Mouse (Mus musculus) mesoderm, embryonic 11.5 days (tissue): ENCODE measurements around the gene Pisd.
"Not testable (repeated sequence)": the region's sequence is repeated elsewhere in the genome, so short reads cannot be mapped to it uniquely, and the experiment has no call there.

ENCODE experiments used
- DNase-seq: peaks from one replicate; pipeline ENCODE4 v3.0.0-alpha.2; 2012; ENCODE audit warnings: low read depth, low spot score

Pisd gene

DNA sequence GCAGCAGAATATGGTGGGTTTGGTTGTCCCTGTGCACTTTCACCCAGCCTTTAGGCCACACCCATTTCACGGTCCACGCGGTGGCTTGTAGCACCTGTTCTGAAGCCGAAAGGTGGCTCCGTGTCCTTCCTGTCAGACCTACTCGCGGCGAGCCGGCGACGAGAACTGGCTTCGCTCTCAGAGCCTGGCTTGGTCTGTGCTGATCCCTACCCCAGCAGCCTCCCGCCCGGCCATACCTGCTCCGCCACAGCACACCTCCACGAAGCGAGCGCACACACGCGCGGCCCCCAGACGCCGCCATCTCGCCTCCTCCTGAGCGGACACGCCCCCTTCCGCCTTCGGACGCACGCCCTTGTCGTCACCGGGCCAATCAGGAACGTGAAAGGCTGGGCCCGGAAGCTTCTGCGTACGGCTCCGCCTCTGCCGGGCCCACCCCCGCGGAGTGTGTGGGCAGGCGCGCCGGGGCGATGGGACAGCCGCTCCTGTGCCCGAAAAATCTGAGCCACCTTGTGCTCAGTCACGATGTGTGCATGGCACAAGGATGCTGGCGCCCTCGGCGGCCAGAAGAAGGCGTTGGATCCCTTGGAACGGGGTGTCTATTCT, at the start of gene Pisd:
Gene Pisd, minus strand, starts transcription at position 334 of the 603 bp plus-strand sequence.
- peak; percentile 94 for DNase-seq

DNA sequence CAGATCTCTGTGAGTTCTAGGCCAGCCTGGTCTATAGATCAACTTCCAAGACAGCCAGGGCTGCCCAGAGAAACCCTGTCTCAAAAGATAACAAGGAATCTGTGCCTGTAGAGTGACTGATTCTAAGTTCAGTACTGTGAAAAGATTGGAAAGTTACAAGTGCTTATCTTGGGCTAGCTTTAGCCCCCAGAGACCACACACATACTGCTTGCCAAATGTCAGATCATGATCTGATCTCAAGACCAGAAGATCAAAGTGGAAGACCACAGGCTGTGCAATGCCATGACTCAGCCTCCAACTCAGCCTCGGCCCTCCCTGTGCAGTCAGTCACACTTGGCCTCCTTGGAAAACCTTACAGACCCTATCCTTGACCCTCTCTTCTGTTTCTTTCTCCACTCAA, 49.1 kb upstream of the Pisd start:
- DNase-seq: no peak

- no peak for DNase-seq
Measured at GRCm38 (mm10) chr5:32830054-32830453, 44.6 kb upstream of the Pisd start.

- DNase-seq: not testable (repeated sequence)
Measured at GRCm38 (mm10) chr5:32828766-32829165, 43.3 kb upstream of the Pisd start.

DNA sequence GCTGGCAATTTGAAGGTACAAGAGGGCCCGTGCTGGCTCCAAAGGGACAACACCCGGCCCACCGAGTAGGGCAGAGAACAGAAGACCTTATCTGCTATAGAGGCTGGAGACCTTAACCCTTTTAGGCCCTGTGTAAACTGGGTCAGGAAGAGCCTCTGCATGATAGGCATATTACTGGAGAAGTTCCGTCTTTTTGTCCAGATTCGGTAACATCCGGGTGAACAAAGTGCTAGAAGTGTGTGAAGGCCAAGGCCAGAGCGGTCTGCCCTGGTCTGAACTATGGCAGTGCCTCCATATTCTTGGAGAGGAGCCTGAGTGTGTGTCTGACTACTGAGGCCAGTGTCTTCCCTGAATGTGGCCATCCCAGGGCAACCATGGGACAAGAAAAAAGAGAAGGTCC, 41.6 kb upstream of the Pisd start, which contains the start of gene Gm20671:
Gene Gm20671, minus strand, starts transcription at position 101 of the 400 bp plus-strand sequence.
- DNase-seq: no peak

- DNase-seq: no peak
Measured at GRCm38 (mm10) chr5:32820471-32820870, 35.0 kb upstream of the Pisd start.

GRCm38 (mm10) chr5:32815396-32815795, 29.9 kb upstream of the Pisd start:
- no peak for DNase-seq

GRCm38 (mm10) chr5:32786454-32786853, 1.0 kb upstream of the Pisd start:
- not testable (repeated sequence) for DNase-seq

- DNase-seq: no peak
Measured at GRCm38 (mm10) chr5:32784726-32785125, 720 bp downstream of the Pisd start.

DNA sequence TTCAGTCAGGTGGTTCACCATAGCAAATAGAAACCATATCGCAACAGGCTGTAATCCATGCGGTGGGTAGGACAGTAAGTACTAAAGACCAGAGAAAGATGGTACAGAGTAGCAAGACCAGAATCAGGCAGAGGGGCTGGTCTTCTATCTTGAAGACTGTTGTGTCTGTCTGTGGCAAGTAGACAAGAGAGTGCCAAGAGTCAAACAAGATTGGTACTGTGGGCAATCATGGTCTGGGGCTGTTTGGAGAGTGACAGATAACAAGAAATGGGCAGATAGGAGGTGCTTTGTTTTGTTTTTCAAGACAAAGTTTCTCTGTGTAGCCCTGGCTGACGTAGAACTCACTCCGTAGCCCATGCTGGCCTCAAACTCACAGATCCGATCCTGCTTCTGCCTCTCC, 3.9 kb downstream of the Pisd start:
- DNase-seq: no peak

- no peak for DNase-seq
Measured at GRCm38 (mm10) chr5:32778168-32778567, 7.3 kb downstream of the Pisd start.

DNA sequence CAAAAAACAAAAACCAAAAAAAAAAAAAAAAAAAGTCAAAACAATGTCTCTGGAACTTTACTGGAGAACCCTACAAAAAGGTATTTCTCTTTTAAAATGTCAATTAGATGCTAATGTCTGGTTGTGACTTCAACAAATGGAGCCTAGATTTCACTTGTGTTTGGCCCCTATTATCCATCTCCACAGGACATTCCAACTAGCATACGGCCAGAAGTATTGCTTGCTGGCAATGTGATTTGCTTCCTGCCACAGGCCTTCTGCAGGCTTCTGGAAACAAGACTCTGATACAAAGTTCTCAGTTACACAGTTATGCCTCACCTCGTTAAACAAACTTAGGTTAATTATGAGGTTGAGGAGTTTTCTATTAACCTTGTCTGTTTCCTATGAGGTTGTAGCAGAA, 13.1 kb downstream of the Pisd start:
- DNase-seq: no peak

DNA sequence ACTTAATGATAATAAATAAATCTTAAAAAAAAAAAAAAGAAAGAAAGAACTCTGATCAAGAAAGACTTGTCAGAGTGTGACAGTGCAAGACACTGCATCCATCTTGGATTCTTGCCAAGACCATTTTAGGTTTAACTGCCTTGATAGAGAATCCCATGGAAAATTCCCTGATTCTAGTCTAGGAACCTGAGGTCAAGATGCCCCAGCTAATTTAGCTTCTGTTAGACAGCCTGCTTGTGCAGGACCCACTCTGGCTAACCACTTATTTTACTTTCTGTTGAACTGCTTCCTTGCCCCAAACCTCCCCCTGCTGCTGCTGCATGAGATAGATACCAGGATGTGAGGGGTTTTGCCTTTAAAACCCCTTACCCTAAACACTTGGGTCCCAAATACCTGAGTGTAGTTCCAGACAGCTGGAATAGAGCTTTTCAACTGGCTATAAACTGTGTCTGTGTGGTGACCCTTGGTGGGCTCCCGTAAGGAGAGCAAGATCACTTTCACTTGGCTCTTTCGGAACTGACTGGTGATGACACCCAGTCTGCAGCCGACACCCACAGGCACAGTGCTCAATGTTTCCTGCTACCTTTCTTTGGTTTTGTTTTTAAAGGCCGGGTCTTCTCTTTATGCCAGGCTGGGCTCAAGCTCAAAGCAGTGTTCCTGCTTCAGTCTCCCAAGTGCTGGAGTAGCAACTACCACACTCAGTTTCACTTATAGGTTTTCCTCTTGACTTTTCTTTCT, 17.6 kb downstream of the Pisd start:
- DNase-seq: no peak

DNA sequence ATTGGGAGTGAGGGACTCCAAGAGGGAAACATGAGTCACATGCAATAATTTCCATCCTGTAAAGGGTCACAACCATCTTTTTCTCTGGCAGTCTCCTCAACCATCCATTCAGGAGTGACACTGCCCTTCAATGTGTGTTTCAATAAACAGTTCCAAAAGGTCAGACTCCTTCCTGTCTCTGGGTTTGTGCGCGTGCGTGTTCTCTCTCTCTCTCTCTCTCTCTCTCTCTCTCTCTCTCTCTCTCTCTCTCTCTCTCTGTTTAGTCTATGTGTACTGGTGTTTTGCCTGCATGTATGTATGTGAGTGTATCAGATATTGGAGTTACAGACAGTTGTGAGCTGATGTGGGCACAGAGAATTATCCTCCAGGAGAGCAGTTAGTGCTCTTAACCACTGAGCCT, 18.4 kb downstream of the Pisd start:
- DNase-seq: no peak

DNA sequence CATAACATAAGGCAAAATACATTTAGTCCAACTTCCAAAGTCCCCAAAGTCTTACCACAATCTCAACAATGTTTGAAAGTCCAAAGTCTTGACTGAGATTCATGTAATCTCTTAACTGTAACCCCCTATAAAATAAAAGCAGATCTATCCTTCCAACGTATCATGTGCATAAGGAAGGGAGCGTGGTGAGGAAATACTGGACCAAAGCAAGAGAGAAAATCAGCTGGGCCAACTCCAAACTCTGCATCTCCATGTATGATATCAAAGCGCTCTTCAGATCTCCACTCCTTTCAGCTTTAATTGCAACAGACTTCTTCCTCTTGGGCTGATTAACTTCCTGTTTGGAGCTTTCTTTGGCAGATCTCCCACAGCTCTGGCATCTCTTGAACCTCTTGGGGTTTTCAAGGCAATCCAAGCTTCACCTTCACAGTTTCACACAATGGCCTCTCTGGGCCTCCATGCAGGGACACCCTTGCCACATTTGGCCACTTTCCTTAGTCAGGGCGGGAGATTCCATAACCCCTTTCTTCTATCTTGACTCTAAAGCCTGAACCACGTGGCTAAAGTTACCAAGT, 23.8 kb downstream of the Pisd start:
- DNase-seq: no peak

DNA sequence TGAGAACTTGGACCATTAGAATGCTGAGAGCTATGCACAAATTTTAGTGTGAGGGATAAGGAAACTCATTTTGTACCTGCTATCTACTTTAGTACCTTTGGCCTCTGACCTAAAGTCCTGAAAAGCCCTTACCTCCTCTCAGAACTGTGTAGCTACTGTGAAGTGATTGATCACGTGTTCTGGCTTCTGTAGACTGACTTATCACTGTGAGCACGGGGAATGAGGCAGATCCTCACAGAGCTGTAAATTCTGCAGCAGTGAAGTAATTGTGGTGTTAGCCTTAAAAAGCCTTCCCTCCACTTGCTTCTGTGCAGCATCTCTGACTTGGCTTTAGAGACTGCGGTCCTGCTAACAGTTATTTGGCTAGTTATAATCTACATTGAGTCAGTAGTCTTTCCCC, 24.7 kb downstream of the Pisd start:
- DNase-seq: no peak

DNA sequence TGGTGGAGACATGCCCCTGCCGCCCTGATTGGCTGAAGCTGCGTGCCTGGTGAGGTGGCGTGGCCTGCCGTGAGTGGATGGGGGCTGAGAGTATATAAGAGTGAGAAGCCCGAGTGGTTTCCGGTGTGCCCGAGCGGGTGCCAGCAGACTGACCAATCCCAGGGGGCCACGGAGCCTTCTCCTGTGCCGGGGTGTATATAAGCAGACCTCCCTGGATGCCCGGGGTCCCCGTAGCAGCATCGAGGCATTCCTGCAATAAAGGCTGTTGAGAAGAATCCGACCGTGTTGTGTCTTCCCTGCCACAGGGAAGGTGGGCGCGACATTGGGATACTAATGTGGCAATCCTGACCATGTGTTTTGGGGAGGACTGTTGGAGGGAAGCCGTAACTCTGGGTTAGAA, 25.1 kb downstream of the Pisd start:
- not testable (repeated sequence) for DNase-seq

DNA sequence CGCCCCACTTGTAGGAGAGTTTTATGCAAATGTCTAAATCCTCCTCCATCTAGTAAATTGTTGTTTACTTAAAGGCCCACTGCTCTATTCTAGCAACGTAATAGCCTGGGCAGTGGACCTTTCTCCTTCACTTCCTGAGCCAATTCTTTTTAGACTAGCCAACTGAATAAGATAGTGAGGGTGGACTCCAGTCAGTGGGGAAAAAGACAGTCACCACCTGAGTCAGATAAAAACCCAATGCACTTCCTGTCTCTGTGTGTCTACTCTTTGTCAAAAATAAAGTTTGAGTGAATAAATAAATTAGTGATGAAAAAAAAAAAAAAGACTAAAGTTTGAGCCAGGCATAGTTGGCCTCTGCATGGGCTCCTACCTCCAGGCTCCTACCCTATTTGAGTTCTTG, 25.8 kb downstream of the Pisd start:
- no peak for DNase-seq

DNA sequence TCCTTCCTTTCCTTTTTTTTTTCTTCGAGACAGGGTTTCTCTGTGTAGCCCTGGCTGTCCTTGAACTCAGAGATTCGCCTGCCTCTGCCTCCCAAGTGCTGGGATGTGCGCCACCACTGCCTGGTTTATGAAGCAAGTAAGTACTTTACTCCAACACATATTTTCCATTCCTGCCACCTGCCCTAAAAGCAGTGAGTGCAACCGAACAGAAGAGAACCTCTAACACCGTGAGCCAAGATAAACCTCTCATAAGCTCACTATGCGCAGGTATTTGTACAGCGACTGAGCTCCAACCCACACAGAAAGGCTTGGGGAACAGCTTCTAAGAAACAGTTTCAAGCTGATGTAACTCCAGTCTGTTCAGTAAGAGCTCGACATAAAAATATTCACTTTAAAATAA, 29.3 kb downstream of the Pisd start:
- no peak for DNase-seq

GRCm38 (mm10) chr5:32751736-32752135, 33.7 kb downstream of the Pisd start:
- no peak for DNase-seq

DNA sequence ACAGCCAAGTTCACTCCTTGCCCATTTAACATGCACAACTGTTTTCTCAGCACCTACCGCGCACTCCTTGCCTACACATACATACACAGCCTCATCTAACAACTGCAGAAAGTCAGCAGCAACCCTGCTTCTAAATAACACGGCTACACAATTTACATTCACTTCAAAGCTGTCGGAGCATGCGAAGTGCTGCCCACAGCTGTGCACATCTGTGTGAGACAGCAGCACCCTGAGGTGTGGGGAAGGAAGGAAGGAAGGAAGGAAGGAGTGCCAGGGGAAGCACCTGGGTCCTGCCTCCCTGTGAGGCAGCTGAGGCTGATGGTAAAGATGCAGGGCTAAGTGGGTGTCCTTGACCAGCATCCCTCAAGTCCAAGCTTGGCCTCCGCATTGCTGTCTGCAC, 36.5 kb downstream of the Pisd start:
- no peak for DNase-seq

GRCm38 (mm10) chr5:32747650-32748375, 37.6 kb downstream of the Pisd start:
- DNase-seq: peak; percentile 68
